Mouse (Mus musculus) heart, embryonic 16.5 days (tissue): ENCODE measurements around the gene Cgref1. TPM values are rescaled to one million over a fixed set of nuclear protein-coding genes. Genes with fewer than 3 reads are reported as not detected.

Source experiments
- ATAC-seq: fragments of 200-750 bp; cut with Nextera tagmentation; replicated peaks from 2 replicates; pipeline ENCODE4 v1.8.0; 2017; ENCODE audit warnings: moderate number of reproducible peaks; ENCODE audit not compliant: insufficient read depth, low FRiP score; ENCODE audit errors: extremely low read depth
- H3K27ac ChIP-seq: fragments of 300-500 bp; sonication (generic); 2 replicates; pipeline ENCODE4 v1.5.1; 2014; ENCODE audit warnings: mild to moderate bottlenecking, low read length, control low read depth, moderate library complexity
- H3K27me3 ChIP-seq: fragments of 300-500 bp; sonication (generic); 2 replicates; pipeline ENCODE4 v1.6.1; 2014; ENCODE audit warnings: low read length, mixed read lengths; ENCODE audit not compliant: control insufficient read depth, insufficient read depth
- H3K36me3 ChIP-seq: fragments of 300-500 bp; sonication (generic); 2 replicates; pipeline ENCODE4 v1.6.1; 2014; ENCODE audit not compliant: control insufficient read depth, insufficient read depth
- H3K4me1 ChIP-seq: fragments of 300-500 bp; sonication (generic); 2 replicates; pipeline ENCODE4 v1.6.1; 2014; ENCODE audit warnings: low read length, mixed read lengths; ENCODE audit not compliant: control insufficient read depth, insufficient read depth
- H3K4me2 ChIP-seq: fragments of 300-500 bp; sonication (generic); 2 replicates; pipeline ENCODE4 v1.6.1; 2014; ENCODE audit warnings: low read depth, mild to moderate bottlenecking, control low read depth, low read length
- H3K4me3 ChIP-seq: fragments of 300-500 bp; sonication (generic); 2 replicates; pipeline ENCODE4 v1.5.1; 2014; ENCODE audit warnings: mild to moderate bottlenecking, control low read depth, low read length
- H3K9ac ChIP-seq: fragments of 300-500 bp; sonication (generic); 2 replicates; pipeline ENCODE4 v1.6.1; 2014; ENCODE audit warnings: low read length, control low read depth
- H3K9me3 ChIP-seq: fragments of 300-500 bp; sonication (generic); replicated peaks from 2 replicates; pipeline ENCODE4 v1.6.1; 2016; ENCODE audit warnings: low read length; ENCODE audit not compliant: control insufficient read depth
- WGBS: fragments of 180-500 bp; shearing (Covaris S2); extraction: QIAGEN DNeasy Blood & Tissue Kit; methylation state at CpG from one replicate; pipeline ENCODE4 v1.1.7; 2014; 5-methylcytosine and 5-hydroxymethylcytosine counted together
- polyA plus RNA-seq: library from polyadenylated mRNA; unstranded; fragments of >200 nt; fragmentation: Nextera tagmentation; extraction: Ambion mirVana; gene quantifications from 2 replicates; pipeline ENCODE4 v1.2.1, GENCODE M21; 2015

Gene Cgref1
- polyA plus RNA-seq, 1 experiment from 2014 or later: 2.6 TPM

DNA sequence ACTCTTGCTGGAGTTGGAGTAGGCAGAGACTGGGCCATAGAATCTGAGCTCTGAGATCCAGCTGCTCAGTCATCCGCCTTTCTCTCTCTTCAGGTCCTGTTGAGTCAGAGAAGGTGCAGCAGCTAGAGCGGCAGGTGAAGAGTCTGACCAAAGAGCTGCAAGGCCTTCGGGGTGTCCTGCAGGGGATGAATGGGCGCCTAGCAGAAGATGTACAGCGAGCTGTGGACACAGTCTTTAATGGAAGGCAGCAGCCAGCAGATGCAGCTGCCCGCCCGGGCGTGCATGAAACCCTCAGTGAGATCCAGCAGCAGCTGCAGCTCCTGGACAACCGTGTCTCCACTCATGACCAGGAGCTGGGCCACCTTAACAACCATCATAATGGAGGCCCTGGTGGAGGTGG, 28.6 kb downstream of the Cgref1 start:
- Histone ChIP-seq H3K9ac (0 out of 2 replicates have a peak overlapping the region, but pooled peaks have one; percentile 9), H3K4me2 (no peak overlapping the region)

DNA sequence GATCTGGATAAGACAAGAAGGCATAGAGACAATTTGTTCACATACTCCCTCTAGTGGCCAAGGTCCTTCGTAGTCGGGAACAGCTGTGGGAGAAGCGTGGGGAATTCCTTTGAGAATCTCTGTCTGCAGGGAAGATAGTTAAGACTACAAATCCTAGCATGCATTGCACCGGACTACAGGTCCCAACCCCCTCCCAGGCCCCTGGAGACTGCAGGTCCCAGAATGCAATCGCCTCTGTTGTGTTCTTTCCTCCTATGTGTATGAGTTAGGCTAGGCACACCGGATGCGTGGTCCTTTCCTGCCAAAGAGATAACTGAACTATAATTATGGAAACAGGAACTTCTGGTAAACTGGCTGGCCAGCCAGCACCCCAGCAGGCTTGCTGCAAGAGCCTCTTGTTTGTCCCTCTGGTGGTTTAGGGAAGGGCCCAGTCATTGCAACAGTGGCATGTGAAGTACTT, 29.4 kb downstream of the Cgref1 start:
- no peaks in the 10 kb centered on the region for H3K27me3 ChIP-seq
- peaks cover 36% of the 10 kb centered on the region for H3K4me1 ChIP-seq
- no peaks in the 10 kb centered on the region for H3K9me3 ChIP-seq
- peak overlapping the region; percentile 78; the same call in 1 of the 2 replicates for H3K9ac ChIP-seq
- H3K4me3 ChIP-seq: peak overlapping the region; percentile 59
- WGBS: 1% methylated on average over 7 of the region's 7 CpGs
- H3K27ac ChIP-seq: peak overlapping the region; percentile 96
- H3K4me2 ChIP-seq: peak overlapping the region; percentile 73
- H3K36me3 ChIP-seq: peaks cover 5% of the 10 kb centered on the region
- ATAC-seq: peak; percentile 83

More for the DNA sequence above, 28.6 kb downstream of the Cgref1 start:
- Histone ChIP-seq H3K4me3 (no peak overlapping the region), H3K9me3 (no peaks in the 10 kb centered on the region), H3K27me3 (no peaks in the 10 kb centered on the region), H3K27ac (peak overlapping the region; percentile 88), H3K4me1 (peaks cover 36% of the 10 kb centered on the region), H3K36me3 (peaks cover 5% of the 10 kb centered on the region)
- WGBS: 90% methylated on average over 9 of the region's 9 CpGs
- ATAC-seq: no peak

DNA sequence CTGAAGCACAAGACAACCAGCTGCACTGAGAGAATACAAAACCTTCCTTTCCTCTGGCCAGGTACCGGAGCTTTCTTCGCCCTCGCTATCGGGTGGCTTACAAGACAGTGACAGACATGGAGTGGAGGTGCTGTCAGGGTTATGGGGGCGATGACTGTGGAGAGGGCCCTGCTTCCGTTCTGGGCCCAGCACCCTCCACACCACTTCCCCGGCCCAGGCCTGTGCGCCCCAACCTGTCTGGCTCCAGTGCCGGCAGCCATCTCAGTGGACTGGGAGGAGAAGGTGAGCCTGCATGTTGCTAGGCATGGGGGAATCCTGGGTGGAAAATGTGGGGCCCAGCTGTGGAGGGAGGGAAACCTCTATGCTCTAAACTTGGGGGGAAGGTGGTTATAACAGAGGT, 29.9 kb downstream of the Cgref1 start:
- no peaks in the 10 kb centered on the region for H3K27me3 ChIP-seq
- peak overlapping the region; percentile 96 for H3K27ac ChIP-seq
- peak overlapping the region; percentile 73 for H3K4me2 ChIP-seq
- peak overlapping the region; percentile 59 for H3K4me3 ChIP-seq
- 58% methylated on average over 9 of the region's 9 CpGs for WGBS
- peaks cover 35% of the 10 kb centered on the region for H3K4me1 ChIP-seq
- peaks cover 5% of the 10 kb centered on the region for H3K36me3 ChIP-seq
- no peaks in the 10 kb centered on the region for H3K9me3 ChIP-seq
- H3K9ac ChIP-seq: peak overlapping the region; percentile 78
- ATAC-seq: no peak

DNA sequence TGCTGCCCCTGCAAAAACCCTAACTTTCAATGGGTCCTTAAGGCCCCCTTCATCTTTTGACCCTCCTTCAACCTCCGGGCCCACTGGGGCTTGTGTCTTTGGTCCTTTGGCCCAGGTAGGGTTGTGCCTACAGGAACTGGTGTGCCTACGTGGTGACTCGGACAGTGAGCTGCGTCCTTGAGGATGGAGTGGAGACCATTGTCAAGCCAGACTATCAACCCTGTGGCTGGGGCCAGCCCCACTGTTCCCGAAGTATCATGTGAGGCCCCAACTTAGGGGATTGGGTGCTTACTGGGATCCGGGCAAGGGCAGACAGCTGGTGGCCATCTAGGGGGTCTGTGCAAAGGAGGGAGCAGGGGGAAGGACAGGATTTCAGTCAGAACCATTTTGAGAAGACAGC, 30.5 kb downstream of the Cgref1 start:
- Histone ChIP-seq H3K27ac (peak overlapping the region; percentile 96), H3K36me3 (peaks cover 5% of the 10 kb centered on the region), H3K27me3 (no peaks in the 10 kb centered on the region), H3K9ac (peak overlapping the region; percentile 78), H3K4me1 (peaks cover 32% of the 10 kb centered on the region), H3K4me3 (peak overlapping the region; percentile 59), H3K4me2 (peak overlapping the region; percentile 73), H3K9me3 (no peaks in the 10 kb centered on the region)
- no peak for ATAC-seq
- 47% methylated on average over 6 of the region's 6 CpGs for WGBS

GRCm38 (mm10) chr5:30914101-30914635, 31.2 kb downstream of the Cgref1 start:
- Histone ChIP-seq H3K4me1 (peaks cover 38% of the 10 kb centered on the region), H3K27me3 (no peaks in the 10 kb centered on the region), H3K4me2 (peak overlapping the region; percentile 73), H3K4me3 (peak overlapping the region; percentile 59), H3K9ac (peak overlapping the region; percentile 78), H3K36me3 (peaks cover 4% of the 10 kb centered on the region), H3K27ac (peak overlapping the region; percentile 96), H3K9me3 (no peaks in the 10 kb centered on the region)
- WGBS: 48% methylated on average over 7 of the region's 7 CpGs
- ATAC-seq: no peak

GRCm38 (mm10) chr5:30913060-30913841, 32.1 kb downstream of the Cgref1 start, which contains the start of gene Emilin1:
Gene Emilin1, plus strand, starts transcription at chr5:30913402.
- Histone ChIP-seq H3K9me3 (no peaks in the 10 kb centered on the region), H3K4me2 (peak within 1 kb of the TSS; percentile 73), H3K4me3 (peak within 1 kb of the TSS; percentile 59), H3K4me1 (peaks cover 47% of the 10 kb centered on the region), H3K36me3 (no peaks in the 10 kb centered on the region; the same call in 1 of the 2 replicates), H3K9ac (peak within 1 kb of the TSS; percentile 78), H3K27me3 (no peaks in the 10 kb centered on the region), H3K27ac (peak within 1 kb of the TSS; percentile 96)
- ATAC-seq: peak; percentile 67
- WGBS: 24% methylated on average over 12 of the region's 13 CpGs

DNA sequence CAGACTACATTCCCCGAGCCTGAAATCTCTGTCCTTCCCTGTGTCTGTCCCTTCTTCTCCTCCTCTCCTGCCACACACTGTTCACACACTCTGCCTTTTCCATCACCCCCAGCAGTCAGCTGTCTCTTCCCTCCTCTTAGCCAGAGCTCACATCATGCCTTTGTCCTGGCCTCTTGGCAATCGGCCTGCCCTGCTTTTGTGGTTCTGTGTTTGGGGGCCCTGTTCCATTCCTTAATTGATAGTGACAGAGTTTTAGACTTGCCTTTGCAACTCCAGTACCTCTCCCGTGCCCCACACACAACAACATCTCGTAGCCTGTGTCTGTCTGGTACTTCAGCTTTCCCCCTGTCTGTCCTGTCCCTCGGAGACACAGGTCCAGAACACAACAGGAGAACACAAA, 33.2 kb downstream of the Cgref1 start:
- no peaks in the 10 kb centered on the region for H3K36me3 ChIP-seq
- no peak overlapping the region for H3K9ac ChIP-seq
- peaks cover 51% of the 10 kb centered on the region for H3K4me1 ChIP-seq
- no peaks in the 10 kb centered on the region for H3K9me3 ChIP-seq
- no peaks in the 10 kb centered on the region for H3K27me3 ChIP-seq
- no peak for ATAC-seq
- H3K27ac ChIP-seq: peak overlapping the region; percentile 96
- no peak overlapping the region for H3K4me3 ChIP-seq
- no peak overlapping the region for H3K4me2 ChIP-seq
- WGBS: 44% methylated on average over 5 of the region's 5 CpGs

GRCm38 (mm10) chr5:30910481-30910880, 34.9 kb downstream of the Cgref1 start:
- Histone ChIP-seq H3K9me3 (no peaks in the 10 kb centered on the region), H3K27me3 (no peaks in the 10 kb centered on the region), H3K9ac (no peak overlapping the region), H3K4me3 (no peak overlapping the region), H3K4me1 (peaks cover 54% of the 10 kb centered on the region), H3K4me2 (no peak overlapping the region), H3K27ac (no peak overlapping the region), H3K36me3 (no peaks in the 10 kb centered on the region)
- no peak for ATAC-seq

DNA sequence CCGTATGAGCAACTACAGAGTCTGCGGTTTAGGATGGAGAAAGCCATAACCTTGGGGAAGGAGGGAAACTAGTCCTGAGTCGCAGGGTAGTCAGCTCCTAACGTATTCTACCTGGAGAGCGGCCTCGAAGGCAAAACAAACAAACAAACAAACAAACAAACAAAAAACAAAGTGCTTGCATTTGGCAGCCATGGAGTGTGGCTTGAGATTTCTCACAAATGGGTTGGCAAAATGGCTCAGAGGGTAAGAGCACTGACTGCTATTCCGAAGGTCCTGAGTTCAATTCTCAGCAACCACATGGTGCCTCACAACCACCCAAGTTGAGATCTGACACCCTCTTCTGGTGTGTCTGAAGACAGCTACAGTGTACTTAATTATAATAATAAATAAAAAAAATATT, 35.5 kb downstream of the Cgref1 start:
- Histone ChIP-seq H3K4me3 (no peak overlapping the region), H3K4me2 (no peak overlapping the region), H3K4me1 (peaks cover 57% of the 10 kb centered on the region), H3K36me3 (peaks cover 5% of the 10 kb centered on the region), H3K27me3 (no peaks in the 10 kb centered on the region), H3K27ac (peak overlapping the region; percentile 93), H3K9ac (no peak overlapping the region), H3K9me3 (no peaks in the 10 kb centered on the region)
- no peak for ATAC-seq
- WGBS: 81% methylated on average over 7 of the region's 7 CpGs
